Mouse (Mus musculus) thymus, adult 2 months (tissue): ENCODE measurements at regions not wholly inside any gene's neighbourhood (a gene's known extent, or its start where the extent isn't known, plus 50 kb on each side); places are given as distances from the start of the nearest gene placed in this dataset.

ENCODE experiments used
- CTCF ChIP-seq: fragments of 200-500 bp; IDR thresholded peaks from 2 replicates; pipeline ENCODE4 v1.5.1; 2012; ENCODE audit warnings: mild to moderate bottlenecking, control low read depth, low read length, moderate library complexity, borderline replicate concordance; ENCODE audit not compliant: control insufficient read depth, poor library complexity, insufficient read depth; ENCODE audit errors: extremely low read depth
- POLR2A ChIP-seq: fragments of 200-500 bp; IDR thresholded peaks from 2 replicates; pipeline ENCODE4 v1.6.1; 2012; ENCODE audit warnings: mild to moderate bottlenecking, low read length, control low read depth, moderate library complexity; ENCODE audit not compliant: control insufficient read depth, poor library complexity, insufficient read depth; ENCODE audit errors: extremely low read depth

DNA sequence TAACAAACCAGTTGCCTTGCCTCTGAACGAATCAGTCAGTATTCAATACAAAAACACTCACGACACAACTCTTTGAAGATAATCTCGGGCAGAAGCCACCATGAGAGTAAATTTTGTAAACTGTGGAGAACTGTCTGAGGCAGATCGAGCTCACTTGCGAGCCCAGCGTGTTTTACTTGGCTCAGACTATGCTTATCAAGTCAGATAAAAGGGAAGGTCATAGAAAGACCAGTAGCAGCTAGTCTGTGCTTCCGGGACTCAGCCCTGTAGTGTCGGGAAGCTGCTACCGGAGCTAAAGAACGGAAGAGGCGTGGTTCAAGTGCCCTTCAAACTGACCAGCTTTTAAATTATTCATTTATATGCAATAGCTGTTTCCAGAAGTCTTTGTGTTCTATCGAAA lies 105.9 kb upstream of the Avpr1a start:
- TF ChIP-seq POLR2A: no peak
- TF ChIP-seq CTCF: no peak
